Mouse (Mus musculus): ENCODE measurements around the gene Nme1.

GRCm38 (mm10) chr11:93969171-93969570, 850 bp upstream of the Nme1 start:
- TF ChIP-seq CTCF (IDR thresholded peaks at IDR 0.05; ENCODE audit: control insufficient read depth, insufficient read depth, low read length) (no peak), POLR2A (IDR thresholded peaks at IDR 0.05; ENCODE audit: borderline replicate concordance, control insufficient read depth, low read depth, low read length) (no peak)
